Mouse (Mus musculus) R1 (cell line): Measurements from ENCODE around the gene Tefm.

ENCODE experiments used
- DNase-seq: peaks from one replicate; pipeline ENCODE4 v3.0.0-alpha.2; 2018; ENCODE audit warnings: low read depth, low spot score

Gene Tefm

DNA sequence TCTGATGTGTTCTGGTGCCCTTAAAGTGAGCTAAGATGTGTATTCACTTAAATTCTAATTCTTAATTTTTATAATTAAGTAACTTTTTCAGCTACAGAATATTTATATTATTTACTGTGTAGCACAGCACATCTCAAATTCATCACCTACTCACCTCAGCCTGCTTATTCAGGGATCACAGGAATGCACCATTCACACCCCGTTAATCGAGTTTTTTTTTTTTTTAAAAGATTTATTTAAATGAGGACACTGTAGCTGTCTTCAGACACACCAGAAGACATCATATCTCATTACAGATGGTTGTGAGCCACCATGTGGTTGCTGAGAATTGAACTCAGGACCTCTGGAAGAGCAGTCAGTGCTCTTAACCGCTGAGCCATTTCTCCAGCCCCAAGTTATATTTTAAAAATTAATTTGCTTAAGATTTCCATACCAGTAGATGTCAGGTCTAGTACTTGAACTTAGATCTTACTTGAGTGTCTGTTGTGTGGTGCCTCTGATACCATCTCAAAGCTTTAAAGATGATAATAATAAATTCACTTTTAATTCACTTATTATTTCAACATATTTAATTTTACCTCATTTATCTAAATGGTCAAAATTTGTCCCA is 51.3 kb downstream of the Tefm start:
- no peak for DNase-seq

DNA sequence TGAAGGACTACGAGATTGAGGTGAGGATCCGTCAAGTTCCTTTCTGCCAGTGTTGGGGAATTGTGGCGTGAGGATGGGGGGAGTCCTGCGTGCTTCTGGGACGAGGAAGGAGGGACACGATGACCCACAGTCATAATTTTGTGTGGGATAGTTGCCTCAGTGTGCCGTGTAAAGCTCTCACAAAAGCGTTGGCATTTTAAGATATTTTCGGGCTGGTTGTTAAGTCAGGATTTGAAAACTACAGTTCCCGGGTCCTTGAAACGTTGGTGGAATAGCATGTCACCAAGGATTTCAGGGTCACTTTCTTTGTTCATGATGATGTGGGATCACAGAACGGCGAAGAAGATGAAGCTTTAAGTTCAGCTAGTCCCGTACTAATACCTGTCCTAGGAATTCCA is 52.2 kb downstream of the Tefm start:
- peak; percentile 28 for DNase-seq

DNA sequence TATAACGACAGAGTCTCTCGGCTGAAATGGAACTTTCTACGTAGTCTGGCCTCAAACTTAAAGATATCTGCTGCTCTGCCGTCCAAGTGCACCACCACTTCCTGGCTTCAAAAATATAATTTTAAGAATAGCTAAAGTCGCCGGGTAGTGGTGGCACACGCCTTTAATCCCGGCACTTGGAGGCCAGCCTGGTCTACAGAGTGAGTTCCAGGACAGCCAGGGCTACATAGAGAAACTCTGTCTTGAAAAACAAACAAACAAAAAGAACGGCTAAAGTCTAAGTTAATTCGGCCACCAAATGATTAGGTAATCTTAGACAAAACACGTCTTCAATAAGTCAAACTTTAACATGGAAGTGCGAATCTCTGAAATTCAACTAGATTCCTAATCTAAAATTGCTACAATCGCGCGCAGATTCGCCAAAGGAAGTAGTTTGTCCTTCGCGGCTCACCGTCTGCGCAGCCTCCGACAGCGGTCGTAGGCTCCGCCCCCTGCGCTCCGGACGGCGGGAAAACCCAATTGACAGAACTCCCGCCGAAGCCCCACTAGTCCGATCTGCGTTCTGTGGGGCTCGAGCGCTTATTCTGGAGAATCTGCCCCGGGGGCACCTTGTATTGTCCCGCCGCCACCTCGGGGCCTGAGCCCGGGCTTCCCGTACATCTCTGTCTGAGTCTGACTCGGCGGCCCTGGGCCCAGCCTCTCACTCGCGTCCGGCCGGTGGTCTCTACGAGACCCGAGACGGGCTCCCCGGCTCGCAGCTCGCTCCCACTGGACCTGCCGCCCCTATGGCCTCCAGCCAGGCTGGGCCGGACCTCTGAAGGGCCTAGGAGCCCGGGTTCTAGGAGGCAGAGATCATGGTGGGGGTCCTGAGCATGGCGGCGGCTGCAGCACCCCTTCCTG is 52.8 kb downstream of the Tefm start, which contains the start of gene Atad5:
TSS of gene Atad5 (plus strand) at position 484 of the 900 bp plus-strand sequence.
- peak; percentile 91 for DNase-seq

DNA sequence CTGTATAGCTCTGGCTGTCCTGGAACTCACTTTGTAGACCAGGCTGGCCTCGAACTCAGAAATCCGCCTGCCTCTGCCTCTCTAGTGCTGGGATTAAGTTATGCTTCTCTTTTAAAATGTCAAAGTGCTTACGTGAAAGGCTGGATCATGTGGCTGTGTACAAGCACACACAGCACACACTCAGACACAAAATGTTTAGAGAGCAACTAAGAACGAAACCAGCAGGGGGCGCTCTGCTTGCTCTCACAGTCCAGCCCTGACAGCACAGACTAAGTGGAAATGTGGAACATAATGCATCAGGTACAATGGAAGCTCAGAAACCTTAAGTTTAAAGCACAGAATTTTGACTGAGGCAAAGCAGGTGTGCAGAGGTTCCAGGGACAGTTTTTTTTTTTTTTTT is 55.1 kb downstream of the Tefm start:
- peak; percentile 96 for DNase-seq
